14 mouse cellular contexts compared by ENCODE assay signal in the genomic region with DNA sequence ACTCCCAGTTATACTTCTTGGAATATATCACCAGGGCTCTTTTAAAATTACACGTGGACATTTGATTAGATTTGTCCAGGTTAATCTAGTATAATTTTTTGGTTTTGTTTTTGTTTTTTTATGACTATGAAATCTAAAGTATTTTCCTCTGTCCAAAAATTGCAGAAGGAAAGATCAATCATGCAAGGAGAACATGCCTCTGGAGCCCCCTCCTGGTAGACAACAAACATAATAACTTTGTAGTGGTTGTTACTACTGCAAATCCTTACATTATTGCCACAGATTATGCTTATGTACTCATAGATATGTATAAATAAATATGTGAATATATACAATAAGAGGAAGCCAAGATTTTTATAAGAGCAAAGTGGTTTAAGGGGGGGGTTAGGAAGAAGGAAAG.
DNase-seq lines count a peak whose midpoint lies in the region; ATAC-seq lines count a peak whose summit lies in the region.
"Had no signal": no experiment of that assay in that cellular context is flagged by ENCODE, and none has a peak within 500 bp of the region (broad histone marks: within the 10 kb centered on the region; RNA-seq: fewer than 3 reads in every experiment).

No protein-coding gene starts in this region.

- no peak overlapping the region for H3K9ac ChIP-seq in kidney, embryonic 15.5 days
- no peak overlapping the region for H3K9ac ChIP-seq in midbrain, embryonic 14.5 days (replicated peaks; ENCODE audit: low read length)
- H3K9ac ChIP-seq in midbrain, embryonic 15.5 days: no peak overlapping the region
- no peak overlapping the region for H3K9ac ChIP-seq in forebrain, embryonic 13.5 days
- H3K9ac ChIP-seq: hindbrain, embryonic 15.5 days; limb, embryonic 15.5 days had no signal

- H3K4me3 ChIP-seq in kidney, embryonic 15.5 days (replicated peaks): no peak overlapping the region
- H3K4me3 ChIP-seq in midbrain, embryonic 14.5 days (replicated peaks; ENCODE audit: low read depth, low read length): no peak overlapping the region
- H3K4me3 ChIP-seq in midbrain, embryonic 15.5 days: no peak overlapping the region
- H3K4me3 ChIP-seq in forebrain, embryonic 13.5 days: no peak overlapping the region
- H3K4me3 ChIP-seq: hindbrain, embryonic 15.5 days; limb, embryonic 15.5 days had no signal

- no peaks in the 10 kb centered on the region for H3K27me3 ChIP-seq in kidney, embryonic 15.5 days
- no peaks in the 10 kb centered on the region for H3K27me3 ChIP-seq in midbrain, embryonic 14.5 days (ENCODE audit: control insufficient read depth, insufficient read depth, low read length)
- H3K27me3 ChIP-seq in midbrain, embryonic 15.5 days (replicated peaks): no peaks in the 10 kb centered on the region
- H3K27me3 ChIP-seq in forebrain, embryonic 13.5 days: no peaks in the 10 kb centered on the region
- H3K27me3 ChIP-seq: hindbrain, embryonic 15.5 days; limb, embryonic 15.5 days had no signal

- no peaks in the 10 kb centered on the region for H3K36me3 ChIP-seq in kidney, embryonic 15.5 days
- H3K36me3 ChIP-seq in midbrain, embryonic 14.5 days (ENCODE audit: control insufficient read depth, insufficient read depth, low read length): no peaks in the 10 kb centered on the region
- no peaks in the 10 kb centered on the region for H3K36me3 ChIP-seq in midbrain, embryonic 15.5 days (replicated peaks)
- H3K36me3 ChIP-seq in forebrain, embryonic 13.5 days (ENCODE audit: poor library complexity, severe bottlenecking): no peaks in the 10 kb centered on the region
- H3K36me3 ChIP-seq: hindbrain, embryonic 15.5 days; limb, embryonic 15.5 days had no signal

- 50% methylated on average over 1 of the region's 1 CpGs for WGBS in kidney, embryonic 15.5 days
- 54% methylated on average over 1 of the region's 1 CpGs for WGBS in midbrain, embryonic 14.5 days
- 53% methylated on average over 1 of the region's 1 CpGs for WGBS in midbrain, embryonic 15.5 days
- 49% methylated on average over 1 of the region's 1 CpGs for WGBS in forebrain, embryonic 13.5 days

- ATAC-seq in kidney, embryonic 15.5 days (replicated peaks; ENCODE audit: low FRiP score): no peak
- ATAC-seq in midbrain, embryonic 14.5 days (ENCODE audit: low FRiP score, low TSS enrichment): no peak
- no peak for ATAC-seq in midbrain, embryonic 15.5 days (replicated peaks)
- ATAC-seq in forebrain, embryonic 13.5 days: no peak
- ATAC-seq: CD4-positive, CD25-positive, alpha-beta regulatory T cell, adult 4 months had no signal

- peak; percentile 26 for DNase-seq in embryo, embryonic 11 days
- no peak for DNase-seq in embryo, embryonic 9.5 days (ENCODE audit: extremely low spot score)
- peak; percentile 3 for DNase-seq in kidney, adult 9 months
- peak; percentile 54 for DNase-seq in midbrain, embryonic 14.5 days
- peak; percentile 7 for DNase-seq in retina, embryonic 14.5 days (ENCODE audit: low spot score)
- DNase-seq: cerebellum, postnatal 25 days; lung, postnatal 10 days had no signal

- H3K4me1 ChIP-seq in kidney, embryonic 15.5 days: no peaks in the 10 kb centered on the region
- no peaks in the 10 kb centered on the region for H3K4me1 ChIP-seq in midbrain, embryonic 14.5 days (ENCODE audit: control insufficient read depth, insufficient read depth, low read length)
- no peaks in the 10 kb centered on the region for H3K4me1 ChIP-seq in midbrain, embryonic 15.5 days
- H3K4me1 ChIP-seq in forebrain, embryonic 13.5 days: no peaks in the 10 kb centered on the region
- H3K4me1 ChIP-seq: hindbrain, embryonic 15.5 days; limb, embryonic 15.5 days had no signal

- no peak overlapping the region for H3K4me2 ChIP-seq in kidney, embryonic 15.5 days
- H3K4me2 ChIP-seq in midbrain, embryonic 14.5 days (ENCODE audit: low read length): no peak overlapping the region
- H3K4me2 ChIP-seq in midbrain, embryonic 15.5 days: no peak overlapping the region
- H3K4me2 ChIP-seq in forebrain, embryonic 13.5 days: no peak overlapping the region
- H3K4me2 ChIP-seq: heart, embryonic 11.5 days; hindbrain, embryonic 15.5 days; limb, embryonic 15.5 days had no signal

- no peaks in the 10 kb centered on the region for H3K9me3 ChIP-seq in kidney, embryonic 15.5 days (replicated peaks)
- no peaks in the 10 kb centered on the region for H3K9me3 ChIP-seq in midbrain, embryonic 14.5 days (ENCODE audit: control insufficient read depth, low read length)
- no peaks in the 10 kb centered on the region for H3K9me3 ChIP-seq in midbrain, embryonic 15.5 days
- H3K9me3 ChIP-seq in forebrain, embryonic 13.5 days (replicated peaks): no peaks in the 10 kb centered on the region
- H3K9me3 ChIP-seq: hindbrain, embryonic 15.5 days; limb, embryonic 15.5 days had no signal

- H3K27ac ChIP-seq in kidney, embryonic 15.5 days: no peak overlapping the region
- no peak overlapping the region for H3K27ac ChIP-seq in midbrain, embryonic 14.5 days (replicated peaks; ENCODE audit: low read depth, low read length)
- H3K27ac ChIP-seq in midbrain, embryonic 15.5 days: no peak overlapping the region
- H3K27ac ChIP-seq in forebrain, embryonic 13.5 days: no peak overlapping the region
- H3K27ac ChIP-seq: hindbrain, embryonic 15.5 days; limb, embryonic 15.5 days had no signal
